Mouse (Mus musculus): Measurements from ENCODE around the gene St6galnac4. TPM values are rescaled to one million over a fixed set of nuclear protein-coding genes. Genes with fewer than 3 reads are reported as not detected.

The St6galnac4 gene
- 10 to 100 TPM; 30.7 to 39.8 TPM for polyA plus RNA-seq (2017; shearing (Covaris generic))

GRCm38 (mm10) chr2:32586871-32587351, at the start of gene St6galnac4:
Gene St6galnac4, plus strand, starts transcription at chr2:32587095.
- peak; percentile 70 for ATAC-seq

- ATAC-seq = no peak
Measured at GRCm38 (mm10) chr2:32537360-32537905, 49.5 kb upstream of the St6galnac4 start.

GRCm38 (mm10) chr2:32537941-32538340, 49.0 kb upstream of the St6galnac4 start:
- ATAC-seq = no peak

GRCm38 (mm10) chr2:32538461-32538860, 48.4 kb upstream of the St6galnac4 start:
- ATAC-seq = no peak

GRCm38 (mm10) chr2:32539452-32539981, 47.4 kb upstream of the St6galnac4 start:
- ATAC-seq = no peak

- ATAC-seq = no peak
Measured at GRCm38 (mm10) chr2:32541333-32541908, 45.5 kb upstream of the St6galnac4 start.

- ATAC-seq = peak; percentile 82
Measured at GRCm38 (mm10) chr2:32541986-32542573, 44.8 kb upstream of the St6galnac4 start.

- ATAC-seq = no peak
Measured at GRCm38 (mm10) chr2:32543031-32543449, 43.9 kb upstream of the St6galnac4 start.

GRCm38 (mm10) chr2:32546951-32547350, 39.9 kb upstream of the St6galnac4 start:
- ATAC-seq = no peak

- no peak for ATAC-seq
Measured at GRCm38 (mm10) chr2:32547380-32547779, 39.5 kb upstream of the St6galnac4 start.

- ATAC-seq = no peak
Measured at GRCm38 (mm10) chr2:32547964-32548739, 38.7 kb upstream of the St6galnac4 start.

- ATAC-seq = no peak
Measured at GRCm38 (mm10) chr2:32549171-32549570, 37.7 kb upstream of the St6galnac4 start.

- no peak for ATAC-seq
Measured at GRCm38 (mm10) chr2:32549764-32550163, 37.1 kb upstream of the St6galnac4 start.

- no peak for ATAC-seq
Measured at GRCm38 (mm10) chr2:32551236-32551635, 35.7 kb upstream of the St6galnac4 start.

GRCm38 (mm10) chr2:32553592-32554148, 33.2 kb upstream of the St6galnac4 start:
- peak; percentile 76 for ATAC-seq

- ATAC-seq = no peak
Measured at GRCm38 (mm10) chr2:32555484-32555883, 31.4 kb upstream of the St6galnac4 start.

GRCm38 (mm10) chr2:32556019-32556418, 30.9 kb upstream of the St6galnac4 start:
- no peak for ATAC-seq

- ATAC-seq = no peak
Measured at GRCm38 (mm10) chr2:32559570-32559969, 27.3 kb upstream of the St6galnac4 start.

- ATAC-seq = peak; percentile 32
Measured at GRCm38 (mm10) chr2:32566536-32567063, 20.3 kb upstream of the St6galnac4 start.

GRCm38 (mm10) chr2:32568149-32568548, 18.7 kb upstream of the St6galnac4 start:
- ATAC-seq = no peak

GRCm38 (mm10) chr2:32568941-32569340, 18.0 kb upstream of the St6galnac4 start:
- ATAC-seq = no peak

Data from activated CD4-positive, CD25-positive, alpha-beta regulatory T cell, adult 4 months (primary cell).